7 mouse cellular contexts compared by ENCODE assay signal in the genomic region with DNA sequence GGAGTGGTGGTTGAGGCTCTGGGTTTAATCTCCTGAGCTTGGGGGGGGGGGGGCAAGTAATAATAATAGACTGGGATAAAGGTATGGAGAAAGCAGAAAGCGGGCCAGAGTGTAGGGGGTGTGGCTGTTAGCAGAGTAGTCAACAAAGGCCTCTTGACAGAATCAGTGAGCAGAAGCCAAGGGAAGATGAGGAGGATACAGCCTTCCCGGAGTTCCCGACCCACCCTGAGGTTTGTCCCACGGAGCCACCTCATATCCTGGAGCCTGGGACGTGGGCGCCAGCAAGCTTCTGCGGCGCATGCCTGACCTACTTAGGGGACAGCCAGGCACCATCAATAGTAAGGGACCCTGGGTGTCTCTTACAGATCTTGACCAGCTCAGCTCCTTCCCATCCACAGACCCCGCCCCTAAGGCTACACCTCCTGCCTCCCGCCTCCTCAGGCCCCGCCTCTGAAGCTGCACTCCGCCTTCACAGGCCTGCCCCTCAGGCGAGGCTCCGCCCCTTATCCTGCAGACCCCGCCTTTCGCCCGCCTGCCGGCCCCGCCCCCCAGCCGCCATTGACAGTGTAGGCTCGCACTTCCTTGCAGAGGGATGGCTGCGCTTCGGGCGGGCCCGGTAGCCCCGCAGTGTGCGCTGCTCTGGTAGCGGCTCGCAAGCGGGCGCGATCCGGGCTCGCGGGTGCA. TPM values are rescaled to one million over a fixed set of nuclear protein-coding genes. Genes with fewer than 3 reads are reported as not detected.
DNase-seq lines count a peak whose midpoint lies in the region; ATAC-seq lines count a peak whose summit lies in the region.

A gene (plus strand): TSS at position 561 of the 684 bp plus-strand sequence.

- peak; percentile 99 for DNase-seq in adrenal gland, postnatal 14 days
- DNase-seq in embryonic facial prominence, embryonic 11.5 days (ENCODE audit: low spot score): peak; percentile 95
- peak; percentile 97 for DNase-seq in kidney, adult 11 months
- DNase-seq in limb, embryonic 10.5 days (ENCODE audit: low spot score): peak; percentile 98
- peak; percentile 91 for DNase-seq in spleen, adult 12 weeks (ENCODE audit: low spot score)

- no peak within 1 kb of the TSS for H3K27ac ChIP-seq in embryonic facial prominence, embryonic 11.5 days (replicated peaks; ENCODE audit: low read depth, low read length)
- H3K27ac ChIP-seq in limb, embryonic 10.5 days: peak within 1 kb of the TSS; percentile 81
- peak within 1 kb of the TSS; percentile 58; the same call in 1 of the 2 replicates for H3K27ac ChIP-seq in midbrain, embryonic 13.5 days

- no peaks in the 10 kb centered on the region for H3K4me1 ChIP-seq in embryonic facial prominence, embryonic 11.5 days (ENCODE audit: control insufficient read depth, insufficient read depth, low read length)
- peaks cover 32% of the 10 kb centered on the region for H3K4me1 ChIP-seq in limb, embryonic 10.5 days
- H3K4me1 ChIP-seq in midbrain, embryonic 13.5 days (replicated peaks): peaks cover 17% of the 10 kb centered on the region

- peak within 1 kb of the TSS; percentile 71 for H3K4me3 ChIP-seq in embryonic facial prominence, embryonic 11.5 days (ENCODE audit: low read depth, low read length)
- peak within 1 kb of the TSS; percentile 68 for H3K4me3 ChIP-seq in limb, embryonic 10.5 days
- peak within 1 kb of the TSS; percentile 78 for H3K4me3 ChIP-seq in midbrain, embryonic 13.5 days (replicated peaks)

- ATAC-seq in embryonic facial prominence, embryonic 11.5 days (replicated peaks; ENCODE audit: insufficient number of reproducible peaks, low FRiP score, low TSS enrichment, low read depth): peak; percentile 96
- peak; percentile 92 for ATAC-seq in granulocyte monocyte progenitor cell, adult 5-6 weeks (replicated peaks; ENCODE audit: poor library complexity, severe bottlenecking)
- ATAC-seq in midbrain, embryonic 13.5 days: peak; percentile 97

- peak within 1 kb of the TSS; percentile 79 for H3K9ac ChIP-seq in embryonic facial prominence, embryonic 11.5 days (replicated peaks; ENCODE audit: low read length)
- H3K9ac ChIP-seq in midbrain, embryonic 13.5 days (replicated peaks): peak within 1 kb of the TSS; percentile 81

- no peaks in the 10 kb centered on the region for H3K9me3 ChIP-seq in embryonic facial prominence, embryonic 11.5 days (replicated peaks; ENCODE audit: control insufficient read depth, low read length)
- H3K9me3 ChIP-seq in limb, embryonic 10.5 days (replicated peaks): no peaks in the 10 kb centered on the region
- no peaks in the 10 kb centered on the region for H3K9me3 ChIP-seq in midbrain, embryonic 13.5 days

- WGBS in embryonic facial prominence, embryonic 11.5 days: under 1% methylated on average over 35 of the region's 35 CpGs
- 2% methylated on average over 35 of the region's 35 CpGs for WGBS in limb, embryonic 10.5 days
- WGBS in midbrain, embryonic 13.5 days: under 1% methylated on average over 35 of the region's 35 CpGs

- H3K4me2 ChIP-seq in embryonic facial prominence, embryonic 11.5 days (ENCODE audit: low read depth, low read length): peak within 1 kb of the TSS; percentile 91
- H3K4me2 ChIP-seq in midbrain, embryonic 13.5 days (replicated peaks): peak within 1 kb of the TSS; percentile 87

- H3K27me3 ChIP-seq in embryonic facial prominence, embryonic 11.5 days (ENCODE audit: control insufficient read depth, insufficient read depth, low read length): 0 out of 2 replicates have a peak, but pooled peaks cover 4% of the 10 kb centered on the region
- H3K27me3 ChIP-seq in limb, embryonic 10.5 days (ENCODE audit: low read depth, poor library complexity, severe bottlenecking): peaks cover 42% of the 10 kb centered on the region
- peaks cover 4% of the 10 kb centered on the region; the same call in 1 of the 2 replicates for H3K27me3 ChIP-seq in midbrain, embryonic 13.5 days

- H3K36me3 ChIP-seq in embryonic facial prominence, embryonic 11.5 days (replicated peaks; ENCODE audit: control insufficient read depth, insufficient read depth, low read depth, low read length): no peaks in the 10 kb centered on the region
- no peaks in the 10 kb centered on the region for H3K36me3 ChIP-seq in limb, embryonic 10.5 days
- 0 out of 2 replicates have a peak, but pooled peaks cover 3% of the 10 kb centered on the region for H3K36me3 ChIP-seq in midbrain, embryonic 13.5 days

RNA-seq across cellular contexts. Expression of the gene that starts here (rescaled TPM):
- total RNA-seq in adrenal gland, postnatal 14 days (2021): 6.6 and 10.0 TPM in 2 replicates
- polyA plus RNA-seq in embryonic facial prominence, embryonic 11.5 days (2014; fragmentation: Nextera tagmentation; extraction: Ambion mirVana): 6.5 and 8.1 TPM in 2 replicates
- total RNA-seq in granulocyte monocyte progenitor cell, adult 5-6 weeks (2014; fragmentation: Nextera tagmentation): 2.5 and 5.3 TPM in 2 replicates
- total RNA-seq in granulocyte monocyte progenitor cell, adult 5-6 weeks (2017): 3.5 and 6.7 TPM in 2 replicates
- polyA plus RNA-seq in limb, embryonic 10.5 days (2016; fragmentation: Nextera tagmentation; extraction: Ambion mirVana): 7.2 and 7.9 TPM in 2 replicates
- polyA plus RNA-seq in midbrain, embryonic 13.5 days (2015; fragmentation: Nextera tagmentation; extraction: Ambion mirVana): 12.7 and 13.0 TPM in 2 replicates
